Mouse (Mus musculus) hindbrain, embryonic 13.5 days (tissue): ENCODE measurements around the gene Cfap43. TPM values are rescaled to one million over a fixed set of nuclear protein-coding genes. Genes with fewer than 3 reads are reported as not detected.

Experiments used
- ATAC-seq: fragments of 200-750 bp; cut with Nextera tagmentation; 2 replicates; pipeline ENCODE4 v1.8.0; 2017; ENCODE audit warnings: moderate TSS enrichment; ENCODE audit not compliant: low FRiP score
- H3K27ac ChIP-seq: fragments of 300-500 bp; sonication (generic); 2 replicates; pipeline ENCODE4 v1.5.1; 2015; ENCODE audit warnings: inconsistent platforms, mild to moderate bottlenecking, moderate library complexity
- H3K27me3 ChIP-seq: fragments of 300-500 bp; sonication (generic); 2 replicates; pipeline ENCODE4 v1.6.1; 2015; ENCODE audit warnings: mild to moderate bottlenecking, inconsistent platforms
- H3K36me3 ChIP-seq: fragments of 300-500 bp; sonication (generic); 2 replicates; pipeline ENCODE4 v1.6.1; 2015; ENCODE audit warnings: mild to moderate bottlenecking, inconsistent platforms
- H3K4me1 ChIP-seq: fragments of 300-500 bp; sonication (generic); replicated peaks from 2 replicates; pipeline ENCODE4 v1.6.1; 2015; ENCODE audit warnings: inconsistent platforms
- H3K4me2 ChIP-seq: fragments of 300-500 bp; sonication (generic); 2 replicates; pipeline ENCODE4 v1.6.1; 2015; ENCODE audit warnings: inconsistent platforms, mild to moderate bottlenecking, moderate library complexity
- H3K4me3 ChIP-seq: fragments of 300-500 bp; sonication (generic); 2 replicates; pipeline ENCODE4 v1.5.1; 2015; ENCODE audit warnings: mild to moderate bottlenecking, inconsistent platforms
- H3K9ac ChIP-seq: fragments of 300-500 bp; sonication (generic); 2 replicates; pipeline ENCODE4 v1.6.1; 2015; ENCODE audit warnings: mild to moderate bottlenecking, inconsistent platforms
- H3K9me3 ChIP-seq: fragments of 300-500 bp; sonication (generic); 2 replicates; pipeline ENCODE4 v1.6.1; 2016; ENCODE audit warnings: inconsistent platforms
- WGBS: fragments of 180-500 bp; shearing (Covaris S2); methylation state at CpG from one replicate; pipeline ENCODE4 v1.1.7; 2015; 5-methylcytosine and 5-hydroxymethylcytosine counted together
- polyA plus RNA-seq: library from polyadenylated mRNA; unstranded; fragments of >200 nt; fragmentation: Nextera tagmentation; extraction: Ambion mirVana; gene quantifications from 2 replicates; pipeline ENCODE4 v1.2.1, GENCODE M21; 2015

Gene Cfap43
- polyA plus RNA-seq, 1 experiment from 2014 or later = 2.2 TPM

DNA sequence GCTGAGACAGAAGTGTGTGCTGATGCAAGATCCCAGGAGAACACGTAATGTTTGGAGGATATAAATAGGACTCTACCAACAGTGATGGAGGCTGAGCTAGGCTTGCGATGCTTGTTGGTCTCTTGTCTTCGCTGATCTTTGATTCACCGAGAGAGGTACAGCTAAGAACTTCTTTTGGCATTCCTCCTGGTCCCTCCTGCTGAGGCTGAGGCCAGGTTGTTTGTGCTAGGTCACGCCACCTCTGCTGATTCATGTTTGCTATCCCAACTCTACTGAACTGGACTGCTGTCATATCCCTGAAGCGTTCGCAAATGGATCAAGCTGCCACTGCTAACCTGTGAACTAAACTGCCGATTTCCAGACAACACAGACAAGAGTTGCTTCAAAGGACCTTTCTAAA, 15.1 kb upstream of the Cfap43 start:
- Histone ChIP-seq H3K9me3 (no peaks in the 10 kb centered on the region), H3K27ac (no peak overlapping the region), H3K4me1 (peaks cover 12% of the 10 kb centered on the region), H3K4me2 (no peak overlapping the region), H3K27me3 (peaks cover 6% of the 10 kb centered on the region), H3K36me3 (no peaks in the 10 kb centered on the region), H3K4me3 (no peak overlapping the region), H3K9ac (no peak overlapping the region)
- 92% methylated on average over 8 of the region's 8 CpGs for WGBS
- no peak for ATAC-seq

DNA sequence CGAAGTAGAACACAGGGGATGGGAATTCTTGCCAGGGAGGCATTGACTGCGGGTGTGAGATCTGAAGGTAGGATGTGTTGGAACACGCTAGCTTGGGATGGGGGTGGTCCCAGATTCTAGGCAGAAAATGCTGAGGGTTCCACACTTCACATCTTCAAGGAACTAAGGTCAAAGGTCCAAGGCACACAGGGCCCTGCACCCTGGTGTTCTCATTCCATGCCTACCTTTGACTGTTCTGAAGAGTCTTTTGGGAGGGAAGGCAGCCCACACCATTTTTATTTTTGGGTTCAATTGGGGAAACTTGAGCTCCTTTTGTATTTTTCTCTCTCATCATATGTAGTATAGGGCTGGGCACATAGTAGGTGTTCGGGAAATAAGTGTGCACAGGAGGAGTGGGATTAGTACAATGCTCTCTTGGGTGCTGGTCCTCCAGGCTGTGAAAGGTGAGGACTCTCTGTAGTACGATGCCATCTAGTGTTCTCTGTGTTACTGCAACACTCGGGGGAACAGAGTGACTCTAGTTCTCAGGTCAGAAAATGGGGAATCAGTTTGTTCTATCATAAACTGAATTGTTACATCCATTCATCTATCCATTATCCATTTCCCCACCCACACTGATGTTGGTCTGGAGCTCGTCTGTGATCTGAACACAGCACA, 13.0 kb upstream of the Cfap43 start:
- no peak overlapping the region for H3K4me3 ChIP-seq
- no peak for ATAC-seq
- H3K27ac ChIP-seq = no peak overlapping the region
- 48% methylated on average over 7 of the region's 7 CpGs for WGBS
- no peaks in the 10 kb centered on the region for H3K27me3 ChIP-seq
- no peak overlapping the region for H3K9ac ChIP-seq
- H3K36me3 ChIP-seq = no peaks in the 10 kb centered on the region
- H3K4me2 ChIP-seq = no peak overlapping the region
- H3K9me3 ChIP-seq = no peaks in the 10 kb centered on the region
- peaks cover 5% of the 10 kb centered on the region; the same call in 1 of the 2 replicates for H3K4me1 ChIP-seq

DNA sequence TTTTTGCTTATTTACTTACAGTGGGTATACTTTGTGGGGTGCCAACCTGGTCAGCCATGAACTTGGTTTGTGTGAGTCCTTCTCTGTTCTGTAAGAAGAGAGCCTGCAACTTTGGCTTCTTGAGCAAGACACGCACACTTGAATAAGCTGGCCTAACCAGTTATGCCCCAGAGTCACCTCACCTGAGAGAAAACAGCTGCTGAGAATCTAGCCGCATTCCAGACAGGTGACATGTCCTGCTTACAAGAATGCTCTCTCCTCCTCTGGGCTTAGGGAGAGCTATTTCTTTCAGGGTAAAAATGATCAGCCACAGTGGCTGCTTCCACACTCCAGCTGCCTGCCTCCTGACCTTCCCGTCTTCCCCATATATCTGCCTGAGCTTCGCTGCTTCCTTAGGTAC, 10.0 kb upstream of the Cfap43 start:
- ATAC-seq = no peak; the same call in 1 of the 2 replicates
- Histone ChIP-seq H3K4me1 (no peaks in the 10 kb centered on the region; the same call in 1 of the 2 replicates), H3K27ac (no peak overlapping the region), H3K9me3 (no peaks in the 10 kb centered on the region), H3K9ac (no peak overlapping the region), H3K36me3 (no peaks in the 10 kb centered on the region), H3K4me2 (no peak overlapping the region), H3K4me3 (no peak overlapping the region), H3K27me3 (no peaks in the 10 kb centered on the region)
- 74% methylated on average over 4 of the region's 4 CpGs for WGBS

DNA sequence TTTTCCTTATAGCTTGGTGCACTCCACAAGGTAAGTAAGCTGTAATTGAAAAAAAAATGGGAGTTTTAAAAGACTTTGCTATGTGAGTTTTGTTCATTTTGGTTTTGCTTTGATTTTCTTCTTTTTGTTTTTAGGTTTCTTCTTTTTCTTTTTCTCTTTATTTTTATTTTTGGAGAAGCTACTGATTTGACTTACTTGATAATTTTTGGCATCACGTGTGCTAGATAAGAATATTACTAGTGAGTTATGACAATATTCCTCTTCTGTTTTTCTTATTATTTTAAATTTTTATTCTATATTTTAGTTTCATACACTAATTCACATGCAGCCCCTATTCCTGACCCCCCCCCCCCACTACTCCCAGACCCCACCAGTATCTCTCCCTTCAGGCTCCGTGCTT, 7.9 kb upstream of the Cfap43 start:
- H3K4me1 ChIP-seq = no peaks in the 10 kb centered on the region; the same call in 1 of the 2 replicates
- ATAC-seq = no peak
- no peak overlapping the region for H3K27ac ChIP-seq
- 85% methylated on average over 2 of the region's 2 CpGs for WGBS
- no peaks in the 10 kb centered on the region for H3K27me3 ChIP-seq
- H3K9ac ChIP-seq = no peak overlapping the region
- no peak overlapping the region for H3K4me3 ChIP-seq
- no peak overlapping the region for H3K4me2 ChIP-seq
- H3K36me3 ChIP-seq = no peaks in the 10 kb centered on the region
- H3K9me3 ChIP-seq = no peaks in the 10 kb centered on the region

DNA sequence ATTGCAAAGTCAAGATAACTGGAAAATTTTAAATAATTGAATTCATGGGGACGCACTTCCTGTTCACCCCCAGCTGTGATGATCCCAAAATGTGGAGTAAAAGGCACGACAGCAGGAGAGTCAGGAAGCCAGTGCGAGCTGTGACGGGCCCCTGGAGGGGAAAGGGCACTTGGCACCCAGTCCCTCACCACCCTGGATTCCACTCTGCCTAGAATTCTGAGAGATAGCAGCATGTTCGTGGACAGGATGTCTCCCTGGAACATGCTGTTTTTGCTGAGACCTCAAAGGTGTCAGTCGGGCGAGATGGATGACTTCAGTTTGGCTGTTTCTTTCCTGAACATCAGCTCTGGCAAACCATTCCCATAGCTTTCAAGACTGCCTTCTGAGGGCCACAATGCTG, 6.7 kb upstream of the Cfap43 start:
- Histone ChIP-seq H3K27ac (no peak overlapping the region), H3K4me2 (no peak overlapping the region), H3K4me1 (no peaks in the 10 kb centered on the region; the same call in 1 of the 2 replicates), H3K27me3 (no peaks in the 10 kb centered on the region), H3K36me3 (no peaks in the 10 kb centered on the region), H3K9ac (no peak overlapping the region), H3K4me3 (no peak overlapping the region), H3K9me3 (no peaks in the 10 kb centered on the region)
- no peak for ATAC-seq
- WGBS = 82% methylated on average over 7 of the region's 7 CpGs

DNA sequence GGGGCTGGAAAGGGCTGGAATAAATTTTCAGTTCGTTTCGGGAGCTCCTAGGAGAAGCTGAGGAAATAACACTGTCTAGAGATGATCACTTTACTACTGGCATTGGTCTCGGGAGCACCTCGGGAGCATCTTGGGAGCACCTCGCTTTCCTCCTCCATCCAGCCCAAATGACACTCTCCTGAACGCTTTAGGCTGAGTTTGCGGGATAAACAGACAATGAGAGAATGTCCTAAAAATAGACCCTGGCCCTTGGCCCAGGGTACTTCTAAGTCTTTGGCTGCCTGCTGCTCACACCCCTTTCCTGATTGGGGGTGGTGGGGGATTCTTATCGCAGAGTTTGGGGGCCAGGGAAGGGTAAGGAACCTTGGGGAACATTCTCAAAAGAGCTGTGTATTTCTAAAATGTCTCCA, 884 bp upstream of the Cfap43 start:
- H3K27me3 ChIP-seq = no peaks in the 10 kb centered on the region
- H3K4me1 ChIP-seq = peaks cover 31% of the 10 kb centered on the region
- peak; percentile 11; the same call in 1 of the 2 replicates for ATAC-seq
- peak overlapping the region; percentile 87; the same call in 1 of the 2 replicates for H3K9ac ChIP-seq
- WGBS = 10% methylated on average over 8 of the region's 8 CpGs
- peak overlapping the region; percentile 89; the same call in 1 of the 2 replicates for H3K27ac ChIP-seq
- H3K9me3 ChIP-seq = no peaks in the 10 kb centered on the region
- H3K4me3 ChIP-seq = peak overlapping the region; percentile 74
- H3K4me2 ChIP-seq = peak overlapping the region; percentile 89
- no peaks in the 10 kb centered on the region for H3K36me3 ChIP-seq

DNA sequence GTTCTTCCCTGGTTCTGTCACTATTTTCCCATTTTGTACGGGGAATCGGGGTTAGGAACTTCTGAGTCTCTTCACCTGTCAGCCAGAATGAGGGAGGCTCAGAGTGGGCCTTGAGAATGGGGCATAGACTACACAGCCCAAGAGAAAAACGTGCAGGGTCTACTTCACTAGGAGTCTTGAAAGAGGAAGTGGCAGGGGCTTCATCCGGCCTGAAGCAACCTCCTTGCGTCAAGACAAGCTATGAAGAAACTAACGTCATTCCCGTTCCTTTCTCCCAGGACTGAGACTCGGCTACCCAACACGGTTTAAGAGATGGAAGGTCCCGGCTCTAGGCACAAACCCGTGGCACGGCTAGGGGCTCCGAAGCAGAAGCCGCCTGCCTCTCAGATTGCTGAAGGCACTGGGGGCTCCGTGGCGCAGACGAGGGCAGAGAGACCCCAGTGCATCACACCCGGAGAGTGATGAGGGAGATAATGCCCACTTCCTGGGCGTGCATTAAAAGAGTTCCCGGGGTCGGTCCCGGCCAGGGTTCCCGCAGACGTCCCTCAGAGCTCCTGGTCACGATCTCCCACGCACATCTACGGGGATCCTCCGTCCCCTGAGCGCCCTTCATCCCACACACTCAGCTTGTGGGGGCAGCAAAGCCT, 509 bp downstream of the Cfap43 start:
- under 1% methylated on average over 29 of the region's 29 CpGs for WGBS
- Histone ChIP-seq H3K4me3 (peak overlapping the region; percentile 74), H3K27ac (peak overlapping the region; percentile 89), H3K4me1 (peaks cover 31% of the 10 kb centered on the region), H3K4me2 (peak overlapping the region; percentile 89), H3K36me3 (no peaks in the 10 kb centered on the region), H3K27me3 (no peaks in the 10 kb centered on the region), H3K9me3 (no peaks in the 10 kb centered on the region), H3K9ac (peak overlapping the region; percentile 87)
- ATAC-seq = peak; percentile 48

DNA sequence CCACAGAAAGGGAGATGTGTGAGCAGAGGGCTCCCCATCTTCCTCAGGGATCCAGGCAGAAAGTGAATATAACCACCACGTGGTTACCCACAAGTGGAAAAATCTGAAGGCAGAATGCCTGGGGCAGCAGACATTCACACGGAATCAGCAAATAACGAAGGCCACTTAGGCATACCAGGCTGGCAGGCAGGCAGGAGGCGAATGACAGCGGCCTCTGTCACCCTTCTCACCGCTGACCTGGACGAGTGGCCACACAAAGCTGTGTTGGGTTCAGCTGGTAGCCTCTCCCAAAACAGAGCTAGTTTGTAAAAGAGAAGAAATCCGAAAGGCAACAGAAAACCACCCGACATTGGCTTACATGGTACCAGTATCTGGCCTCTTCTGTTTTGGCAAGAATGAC, 1.1 kb downstream of the Cfap43 start:
- H3K4me1 ChIP-seq = peaks cover 31% of the 10 kb centered on the region
- no peak for ATAC-seq
- H3K27ac ChIP-seq = no peak overlapping the region
- peak overlapping the region; percentile 87 for H3K9ac ChIP-seq
- peak overlapping the region; percentile 89 for H3K4me2 ChIP-seq
- 20% methylated on average over 9 of the region's 9 CpGs for WGBS
- H3K9me3 ChIP-seq = no peaks in the 10 kb centered on the region
- H3K4me3 ChIP-seq = peak overlapping the region; percentile 74
- no peaks in the 10 kb centered on the region for H3K27me3 ChIP-seq
- no peaks in the 10 kb centered on the region for H3K36me3 ChIP-seq

DNA sequence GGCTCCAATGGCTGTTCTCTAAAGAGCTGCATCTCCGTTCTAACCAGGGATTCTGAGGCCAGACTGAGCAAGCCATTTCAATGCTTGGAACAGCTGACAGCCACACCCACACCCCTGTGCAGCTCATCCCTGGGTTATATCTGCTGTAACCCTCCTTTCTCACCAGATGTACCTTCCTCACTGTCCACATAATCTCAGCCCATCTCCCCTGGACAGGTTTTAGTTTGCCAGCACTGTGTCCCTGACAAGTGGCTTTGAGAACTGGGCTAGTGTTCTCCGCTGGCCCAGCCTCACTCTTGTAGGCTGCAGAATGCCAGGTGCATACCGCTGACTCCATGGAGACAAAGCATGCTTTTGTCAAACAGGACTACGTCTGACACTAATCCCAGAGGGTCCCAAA, 1.7 kb downstream of the Cfap43 start:
- H3K4me3 ChIP-seq = peak overlapping the region; percentile 74
- no peaks in the 10 kb centered on the region for H3K36me3 ChIP-seq
- no peaks in the 10 kb centered on the region for H3K9me3 ChIP-seq
- no peaks in the 10 kb centered on the region for H3K27me3 ChIP-seq
- peak overlapping the region; percentile 89 for H3K4me2 ChIP-seq
- H3K27ac ChIP-seq = no peak overlapping the region
- no peak for ATAC-seq
- 17% methylated on average over 4 of the region's 4 CpGs for WGBS
- peak overlapping the region; percentile 87 for H3K9ac ChIP-seq
- peaks cover 31% of the 10 kb centered on the region for H3K4me1 ChIP-seq

DNA sequence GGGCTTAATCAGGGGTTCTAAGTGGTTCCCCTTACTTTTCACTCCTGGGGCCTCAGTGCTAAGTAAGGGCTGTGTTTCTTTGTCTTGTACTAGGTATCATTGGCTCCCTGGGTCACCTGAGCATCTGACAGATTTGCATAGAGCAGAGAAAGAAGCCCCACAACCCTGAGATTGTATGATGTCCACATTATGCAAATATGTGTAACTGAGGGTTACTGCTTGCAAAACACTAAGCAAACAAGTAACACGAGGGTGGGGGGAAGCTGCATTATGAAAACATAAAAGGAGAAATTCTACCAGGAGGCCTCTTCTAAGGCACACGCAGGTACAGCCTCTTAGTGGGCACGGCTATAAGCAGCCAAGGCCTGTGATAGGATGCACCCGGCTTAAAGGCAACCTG, 3.8 kb downstream of the Cfap43 start:
- Histone ChIP-seq H3K4me2 (no peak overlapping the region), H3K9me3 (no peaks in the 10 kb centered on the region), H3K4me3 (no peak overlapping the region), H3K27me3 (no peaks in the 10 kb centered on the region), H3K4me1 (peaks cover 38% of the 10 kb centered on the region), H3K36me3 (no peaks in the 10 kb centered on the region), H3K27ac (no peak overlapping the region), H3K9ac (no peak overlapping the region)
- 85% methylated on average over 4 of the region's 4 CpGs for WGBS
- ATAC-seq = no peak

DNA sequence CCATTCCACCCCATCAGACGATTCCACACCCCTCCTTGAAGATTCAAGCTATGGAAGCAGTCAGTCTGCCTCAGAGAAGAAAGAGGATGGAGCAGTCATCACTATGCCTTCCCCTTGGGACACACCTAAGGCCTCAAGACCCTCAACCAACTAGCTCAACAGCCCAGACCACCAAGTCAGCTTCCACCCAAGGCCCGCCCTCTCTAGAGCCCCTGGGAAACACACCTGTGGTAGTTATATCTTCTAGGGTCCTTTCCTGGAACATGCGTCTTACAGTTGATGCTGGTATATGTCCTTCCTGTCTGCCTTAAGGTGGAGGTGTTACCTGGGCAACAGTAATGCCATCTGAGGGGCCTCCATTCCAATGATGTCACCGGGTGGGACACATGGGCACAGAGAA, 4.9 kb downstream of the Cfap43 start:
- Histone ChIP-seq H3K4me2 (no peak overlapping the region), H3K27me3 (no peaks in the 10 kb centered on the region), H3K27ac (no peak overlapping the region), H3K9me3 (no peaks in the 10 kb centered on the region), H3K9ac (no peak overlapping the region), H3K4me1 (peaks cover 44% of the 10 kb centered on the region), H3K4me3 (no peak overlapping the region), H3K36me3 (no peaks in the 10 kb centered on the region)
- 94% methylated on average over 4 of the region's 4 CpGs for WGBS
- ATAC-seq = no peak

DNA sequence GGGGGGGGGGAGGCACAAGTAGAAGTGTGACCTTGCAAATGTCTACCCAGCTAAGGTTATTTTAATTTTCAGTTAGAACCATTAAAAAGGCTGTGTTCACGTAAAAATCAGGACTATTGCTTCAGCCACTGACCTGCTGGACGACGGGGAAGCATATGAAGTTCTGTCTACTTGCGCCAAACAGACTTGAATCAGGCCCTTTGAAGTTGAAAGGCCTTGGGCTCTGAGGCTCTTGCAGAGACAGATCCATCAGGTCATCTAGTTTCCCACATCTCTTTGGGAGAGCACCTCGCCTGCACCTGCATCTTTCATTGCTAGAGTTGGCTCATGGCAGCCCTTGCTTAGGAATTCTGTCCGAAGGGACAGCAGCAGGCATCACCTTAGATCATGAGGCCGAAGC, 5.7 kb downstream of the Cfap43 start:
- no peaks in the 10 kb centered on the region for H3K27me3 ChIP-seq

DNA sequence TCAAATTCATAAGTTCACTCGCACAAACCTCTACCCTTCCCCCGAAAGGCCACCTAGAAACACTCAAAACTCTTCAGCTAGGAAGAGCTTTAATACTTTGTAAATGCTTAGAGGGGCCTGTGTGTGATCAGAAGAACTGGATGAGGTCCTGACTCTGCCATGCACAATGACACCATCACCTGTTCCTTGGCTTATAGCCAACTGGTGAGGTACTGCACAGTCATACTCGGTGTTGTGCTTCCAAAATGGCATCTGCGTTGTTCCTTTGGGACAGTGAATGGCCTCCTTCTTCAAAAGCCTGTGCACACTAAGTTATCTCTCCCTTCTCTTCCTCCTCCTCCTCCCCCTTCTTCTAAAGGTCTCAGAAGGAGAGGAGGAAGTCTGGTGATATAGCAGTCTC, 8.3 kb downstream of the Cfap43 start:
- Histone ChIP-seq H3K9ac (no peak overlapping the region), H3K27ac (peak overlapping the region; percentile 98; the same call in 1 of the 2 replicates), H3K9me3 (no peaks in the 10 kb centered on the region), H3K27me3 (no peaks in the 10 kb centered on the region), H3K4me1 (peaks cover 28% of the 10 kb centered on the region), H3K36me3 (no peaks in the 10 kb centered on the region), H3K4me3 (no peak overlapping the region), H3K4me2 (no peak overlapping the region)
- ATAC-seq = no peak
- WGBS = 89% methylated on average over 4 of the region's 4 CpGs

More for the DNA sequence above, 5.7 kb downstream of the Cfap43 start:
- Histone ChIP-seq H3K9ac (no peak overlapping the region), H3K4me3 (no peak overlapping the region), H3K36me3 (no peaks in the 10 kb centered on the region), H3K4me2 (no peak overlapping the region), H3K4me1 (peaks cover 47% of the 10 kb centered on the region), H3K9me3 (no peaks in the 10 kb centered on the region), H3K27ac (no peak overlapping the region)
- ATAC-seq = no peak
- 96% methylated on average over 7 of the region's 7 CpGs for WGBS
